In the genomic region with DNA sequence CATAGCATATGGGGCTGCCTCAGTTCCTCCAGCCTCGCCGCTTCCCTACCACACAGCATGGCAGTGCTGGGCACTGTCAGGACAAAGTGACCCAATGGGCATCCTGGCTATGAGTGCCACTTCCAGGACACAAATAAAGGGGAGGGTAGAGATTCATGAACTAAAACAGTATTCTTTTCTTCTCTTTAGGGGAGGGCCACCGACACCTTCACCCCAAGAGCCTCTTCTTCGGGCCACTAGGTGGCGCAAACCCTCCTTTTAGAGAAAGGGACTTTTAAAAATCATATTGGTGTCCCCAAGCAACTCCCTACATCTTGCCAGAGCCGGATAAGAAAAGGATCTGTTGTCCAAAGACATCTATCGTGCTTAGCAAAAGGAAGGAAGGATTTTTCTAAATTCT, we compare ENCODE assay signal across 9 mouse cellular contexts.
DNase-seq lines count a peak whose midpoint lies in the region; ATAC-seq and TF ChIP-seq lines count a peak whose summit lies in the region.
"Had no signal": no experiment of that assay in that cellular context is flagged by ENCODE, and none has a peak within 500 bp of the region (broad histone marks: within the 10 kb centered on the region; RNA-seq: fewer than 3 reads in every experiment).

No protein-coding gene starts in this region.

- no peaks in the 10 kb centered on the region for H3K36me3 ChIP-seq in midbrain, embryonic 11.5 days (ENCODE audit: control insufficient read depth, insufficient read depth, low read length)
- H3K36me3 ChIP-seq in midbrain, embryonic 16.5 days (ENCODE audit: control insufficient read depth, insufficient read depth, low read length), result no peaks in the 10 kb centered on the region
- H3K36me3 ChIP-seq: heart, embryonic 15.5 days had no signal

- DNase-seq in midbrain, embryonic 11.5 days (ENCODE audit: low spot score, missing footprints), result peak; percentile 87
- peak; percentile 77 for DNase-seq in NIH3T3 (ENCODE audit: low read depth)
- peak; percentile 74 for DNase-seq in brain, embryonic 14.5 days (ENCODE audit: low read depth)
- DNase-seq in gastrocnemius, postnatal 14 days, result peak; percentile 53
- peak; percentile 37 to 38 for DNase-seq in left cerebral cortex, postnatal 36 days (ENCODE audit: low spot score in 2 of 2)
- DNase-seq in retina, postnatal 7 days (ENCODE audit: low read depth, low spot score), result peak; percentile 6

- H3K4me1 ChIP-seq in midbrain, embryonic 11.5 days (ENCODE audit: control insufficient read depth, insufficient read depth, low read length), result no peaks in the 10 kb centered on the region
- H3K4me1 ChIP-seq in midbrain, embryonic 16.5 days (ENCODE audit: control insufficient read depth, insufficient read depth, low read length), result no peaks in the 10 kb centered on the region

- H3K27ac ChIP-seq in midbrain, embryonic 11.5 days (ENCODE audit: low read depth, low read length), result no peak overlapping the region
- H3K27ac ChIP-seq in midbrain, embryonic 16.5 days (ENCODE audit: low read length), result no peak overlapping the region
- H3K27ac ChIP-seq: heart, embryonic 15.5 days had no signal

- intact Hi-C loops in gastrocnemius, postnatal 14 days (cut with DNase I; ENCODE audit: low total_unique reads), result loop anchor here (5.0 kb wide), 1 partner anchor 215 kb away; no protein-coding TSS in a partner anchor
- intact Hi-C loops in left cerebral cortex, postnatal 36 days (cut with DNase I), result loop anchor here (5.0 kb wide), 2 partner anchors 210 to 420 kb away; no protein-coding TSS in a partner anchor

- no peak for TF ChIP-seq POLR2A in brain, embryonic 14.5 days (IDR thresholded peaks at IDR 0.05; ENCODE audit: borderline replicate concordance, extremely low read depth, insufficient read depth, insufficient read length, poor library complexity, severe bottlenecking)

- H3K27me3 ChIP-seq in midbrain, embryonic 11.5 days (ENCODE audit: control insufficient read depth, insufficient read depth, low read length), result no peaks in the 10 kb centered on the region
- no peaks in the 10 kb centered on the region for H3K27me3 ChIP-seq in midbrain, embryonic 16.5 days (ENCODE audit: control insufficient read depth, insufficient read depth, low read depth, low read length)
- H3K27me3 ChIP-seq: heart, embryonic 15.5 days had no signal

- H3K4me3 ChIP-seq in midbrain, embryonic 11.5 days (ENCODE audit: low read depth, low read length), result no peak overlapping the region
- H3K4me3 ChIP-seq in midbrain, embryonic 16.5 days (ENCODE audit: low read depth, low read length), result no peak overlapping the region
- H3K4me3 ChIP-seq: heart, embryonic 15.5 days; myocyte had no signal

- WGBS in midbrain, embryonic 11.5 days, result 46% methylated on average over 7 of the region's 7 CpGs
- 38% methylated on average over 7 of the region's 7 CpGs for WGBS in midbrain, embryonic 16.5 days

- H3K9ac ChIP-seq in midbrain, embryonic 11.5 days (ENCODE audit: low read length), result no peak overlapping the region
- no peak overlapping the region for H3K9ac ChIP-seq in midbrain, embryonic 16.5 days (ENCODE audit: low read depth, low read length)
- H3K9ac ChIP-seq: heart, embryonic 15.5 days had no signal

- peak; percentile 68 for TF ChIP-seq CTCF in brain, embryonic 14.5 days (IDR thresholded peaks at IDR 0.05; ENCODE audit: borderline replicate concordance, extremely low read depth, insufficient read depth, insufficient read length)

- ATAC-seq in midbrain, embryonic 11.5 days (ENCODE audit: low FRiP score), result no peak
- ATAC-seq in midbrain, embryonic 16.5 days, result no peak

- no peaks in the 10 kb centered on the region for H3K9me3 ChIP-seq in midbrain, embryonic 11.5 days (ENCODE audit: control insufficient read depth, low read length)
- no peaks in the 10 kb centered on the region for H3K9me3 ChIP-seq in midbrain, embryonic 16.5 days (replicated peaks; ENCODE audit: control insufficient read depth, low read length, poor library complexity, severe bottlenecking)
- H3K9me3 ChIP-seq: heart, embryonic 15.5 days had no signal

- no peak overlapping the region for H3K4me2 ChIP-seq in midbrain, embryonic 11.5 days
- no peak overlapping the region for H3K4me2 ChIP-seq in midbrain, embryonic 16.5 days (ENCODE audit: low read length)
- H3K4me2 ChIP-seq: heart, embryonic 15.5 days had no signal

Comparison
In these comparisons a context has a peak if more than half of its experiments do, and no peak if none do; other contexts are left out.
1. DNase-seq: peak in every context shown above with its lines; median percentile 87 in midbrain, embryonic 11.5 days; 77 in NIH3T3; 74 in brain, embryonic 14.5 days; 53 in gastrocnemius, postnatal 14 days; 38 in left cerebral cortex, postnatal 36 days; 6 in retina, postnatal 7 days.